Mouse (Mus musculus): ENCODE results near the gene Arhgef39. TPM values are rescaled to one million over a fixed set of nuclear protein-coding genes. Genes with fewer than 3 reads are reported as not detected.
A peak's percentile ranks its signal among the peaks of the same experiment; 100 is the strongest.

Arhgef39 gene
- polyA plus RNA-seq, 1 experiment, result 33.1 TPM

GRCm38 (mm10) chr4:43497946-43498345 lies 1.5 kb downstream of the Arhgef39 start:
- 0 out of 2 replicates have a peak, but pooled peaks cover 5% of the 10 kb centered on the region for H3K36me3 ChIP-seq (ENCODE audit: control insufficient read depth, insufficient read depth, low read length, poor library complexity, severe bottlenecking)
- no peak overlapping the region for H3K9ac ChIP-seq (ENCODE audit: low read depth, poor library complexity, severe bottlenecking)
- no peaks in the 10 kb centered on the region for H3K27me3 ChIP-seq (ENCODE audit: control insufficient read depth, insufficient read depth, low read length, poor library complexity, severe bottlenecking)
- H3K27ac ChIP-seq (ENCODE audit: insufficient read depth, low read length), result no peak overlapping the region
- no peak overlapping the region for H3K4me3 ChIP-seq (ENCODE audit: low read depth, low read length)
- no peak for TF ChIP-seq POLR2A (IDR thresholded peaks at IDR 0.05; ENCODE audit: insufficient read depth, low read length)
- no peak for TF ChIP-seq EP300 (IDR thresholded peaks at IDR 0.05; ENCODE audit: insufficient read depth, low read depth, low read length)
- TF ChIP-seq CTCF (IDR thresholded peaks at IDR 0.05; ENCODE audit: low read depth, low read length), result no peak
- no peaks in the 10 kb centered on the region for H3K4me1 ChIP-seq (ENCODE audit: control insufficient read depth, insufficient read depth, low read length)
- H3K9me3 ChIP-seq (replicated peaks; ENCODE audit: control insufficient read depth, insufficient read depth, low read length, poor library complexity, severe bottlenecking), result no peaks in the 10 kb centered on the region

DNA sequence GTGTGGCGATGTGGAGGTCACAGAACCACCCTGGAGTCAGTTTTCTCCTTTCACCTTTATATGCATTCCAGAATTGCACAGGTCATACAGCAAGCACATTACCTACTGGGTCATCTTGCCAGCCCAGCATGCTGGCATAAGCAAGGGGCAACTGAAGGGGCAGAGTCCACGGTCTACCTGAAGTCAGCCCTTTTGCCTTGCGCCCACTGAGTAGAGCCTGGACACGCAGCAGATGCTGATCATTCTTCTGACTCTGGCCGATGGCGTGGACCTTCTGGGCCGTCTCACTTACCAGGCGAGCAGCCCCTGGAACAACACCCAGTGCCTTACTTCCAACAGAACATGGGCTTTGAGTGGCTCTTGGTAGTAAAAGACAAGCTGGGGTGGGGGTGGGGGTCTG lies 2.1 kb downstream of the Arhgef39 start:
- Histone ChIP-seq H3K36me3 (ENCODE audit: control insufficient read depth, insufficient read depth, low read length, poor library complexity, severe bottlenecking) (0 out of 2 replicates have a peak, but pooled peaks cover 5% of the 10 kb centered on the region), H3K27ac (ENCODE audit: insufficient read depth, low read length) (no peak overlapping the region), H3K4me3 (ENCODE audit: low read depth, low read length) (no peak overlapping the region), H3K4me1 (ENCODE audit: control insufficient read depth, insufficient read depth, low read length) (no peaks in the 10 kb centered on the region), H3K27me3 (ENCODE audit: control insufficient read depth, insufficient read depth, low read length, poor library complexity, severe bottlenecking) (no peaks in the 10 kb centered on the region), H3K9me3 (replicated peaks; ENCODE audit: control insufficient read depth, insufficient read depth, low read length, poor library complexity, severe bottlenecking) (no peaks in the 10 kb centered on the region), H3K9ac (ENCODE audit: low read depth, poor library complexity, severe bottlenecking) (no peak overlapping the region)
- TF ChIP-seq EP300 (IDR thresholded peaks at IDR 0.05; ENCODE audit: insufficient read depth, low read depth, low read length), result no peak
- no peak for TF ChIP-seq CTCF (IDR thresholded peaks at IDR 0.05; ENCODE audit: low read depth, low read length)
- TF ChIP-seq POLR2A (IDR thresholded peaks at IDR 0.05; ENCODE audit: insufficient read depth, low read length), result no peak

GRCm38 (mm10) chr4:43496587-43496986 lies 2.9 kb downstream of the Arhgef39 start:
- H3K36me3 ChIP-seq (ENCODE audit: control insufficient read depth, insufficient read depth, low read length, poor library complexity, severe bottlenecking), result 0 out of 2 replicates have a peak, but pooled peaks cover 5% of the 10 kb centered on the region
- H3K27ac ChIP-seq (ENCODE audit: insufficient read depth, low read length), result no peak overlapping the region
- no peaks in the 10 kb centered on the region for H3K27me3 ChIP-seq (ENCODE audit: control insufficient read depth, insufficient read depth, low read length, poor library complexity, severe bottlenecking)
- no peak overlapping the region for H3K9ac ChIP-seq (ENCODE audit: low read depth, poor library complexity, severe bottlenecking)
- TF ChIP-seq POLR2A (IDR thresholded peaks at IDR 0.05; ENCODE audit: insufficient read depth, low read length), result no peak
- no peak for TF ChIP-seq CTCF (IDR thresholded peaks at IDR 0.05; ENCODE audit: low read depth, low read length)
- no peak for TF ChIP-seq EP300 (IDR thresholded peaks at IDR 0.05; ENCODE audit: insufficient read depth, low read depth, low read length)
- no peak overlapping the region for H3K4me3 ChIP-seq (ENCODE audit: low read depth, low read length)
- H3K9me3 ChIP-seq (replicated peaks; ENCODE audit: control insufficient read depth, insufficient read depth, low read length, poor library complexity, severe bottlenecking), result no peaks in the 10 kb centered on the region
- no peaks in the 10 kb centered on the region for H3K4me1 ChIP-seq (ENCODE audit: control insufficient read depth, insufficient read depth, low read length)

- Histone ChIP-seq H3K36me3 (ENCODE audit: control insufficient read depth, insufficient read depth, low read length, poor library complexity, severe bottlenecking) (0 out of 2 replicates have a peak, but pooled peaks cover 5% of the 10 kb centered on the region), H3K27ac (ENCODE audit: insufficient read depth, low read length) (no peak overlapping the region), H3K9ac (ENCODE audit: low read depth, poor library complexity, severe bottlenecking) (peak overlapping the region; percentile 91), H3K9me3 (replicated peaks; ENCODE audit: control insufficient read depth, insufficient read depth, low read length, poor library complexity, severe bottlenecking) (no peaks in the 10 kb centered on the region), H3K4me3 (ENCODE audit: low read depth, low read length) (peak overlapping the region; percentile 92), H3K27me3 (ENCODE audit: control insufficient read depth, insufficient read depth, low read length, poor library complexity, severe bottlenecking) (no peaks in the 10 kb centered on the region), H3K4me1 (ENCODE audit: control insufficient read depth, insufficient read depth, low read length) (no peaks in the 10 kb centered on the region)
- no peak for TF ChIP-seq POLR2A (IDR thresholded peaks at IDR 0.05; ENCODE audit: insufficient read depth, low read length)
- no peak for TF ChIP-seq CTCF (IDR thresholded peaks at IDR 0.05; ENCODE audit: low read depth, low read length)
- TF ChIP-seq EP300 (IDR thresholded peaks at IDR 0.05; ENCODE audit: insufficient read depth, low read depth, low read length), result no peak
Measured at GRCm38 (mm10) chr4:43493846-43494240, 5.7 kb downstream of the Arhgef39 start.

- no peaks in the 10 kb centered on the region for H3K4me1 ChIP-seq (ENCODE audit: control insufficient read depth, insufficient read depth, low read length)
- H3K36me3 ChIP-seq (ENCODE audit: control insufficient read depth, insufficient read depth, low read length, poor library complexity, severe bottlenecking), result 0 out of 2 replicates have a peak, but pooled peaks cover 5% of the 10 kb centered on the region
- H3K9me3 ChIP-seq (replicated peaks; ENCODE audit: control insufficient read depth, insufficient read depth, low read length, poor library complexity, severe bottlenecking), result no peaks in the 10 kb centered on the region
- TF ChIP-seq POLR2A (IDR thresholded peaks at IDR 0.05; ENCODE audit: insufficient read depth, low read length) (peak; percentile 95), EP300 (IDR thresholded peaks at IDR 0.05; ENCODE audit: insufficient read depth, low read depth, low read length) (no peak)
- H3K9ac ChIP-seq (ENCODE audit: low read depth, poor library complexity, severe bottlenecking), result peak overlapping the region; percentile 91
- no peaks in the 10 kb centered on the region for H3K27me3 ChIP-seq (ENCODE audit: control insufficient read depth, insufficient read depth, low read length, poor library complexity, severe bottlenecking)
- peak overlapping the region; percentile 92 for H3K4me3 ChIP-seq (ENCODE audit: low read depth, low read length)
- no peak overlapping the region for H3K27ac ChIP-seq (ENCODE audit: insufficient read depth, low read length)
Measured at GRCm38 (mm10) chr4:43493186-43493845, 6.2 kb downstream of the Arhgef39 start.

DNA sequence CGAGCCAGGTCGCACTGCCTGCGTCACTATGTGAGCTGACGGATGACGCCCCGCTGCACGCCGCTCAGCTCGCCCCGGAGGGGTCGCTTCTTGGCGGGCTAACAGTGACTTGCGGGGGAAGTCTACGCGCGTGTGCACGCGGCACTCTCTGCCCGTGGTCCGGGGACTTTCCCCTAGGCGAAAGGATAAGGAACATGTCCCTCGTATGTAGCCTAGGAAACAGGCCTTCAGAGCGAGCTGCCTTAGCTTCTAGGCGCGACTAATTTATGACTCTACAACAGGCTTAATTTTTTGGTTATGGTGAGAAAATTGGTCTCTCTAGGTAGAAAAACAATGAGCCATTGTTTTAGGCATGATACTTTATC lies 6.7 kb downstream of the Arhgef39 start, which contains the start of gene Ccdc107:
Gene Ccdc107, plus strand, starts transcription at position 80 of the 365 bp plus-strand sequence.
- no peaks in the 10 kb centered on the region for H3K9me3 ChIP-seq (replicated peaks; ENCODE audit: control insufficient read depth, insufficient read depth, low read length, poor library complexity, severe bottlenecking)
- H3K4me3 ChIP-seq (ENCODE audit: low read depth, low read length), result peak within 1 kb of the TSS; percentile 92
- H3K4me1 ChIP-seq (ENCODE audit: control insufficient read depth, insufficient read depth, low read length), result no peaks in the 10 kb centered on the region
- 0 out of 2 replicates have a peak, but pooled peaks cover 5% of the 10 kb centered on the region for H3K36me3 ChIP-seq (ENCODE audit: control insufficient read depth, insufficient read depth, low read length, poor library complexity, severe bottlenecking)
- H3K9ac ChIP-seq (ENCODE audit: low read depth, poor library complexity, severe bottlenecking), result peak within 1 kb of the TSS; percentile 91
- no peaks in the 10 kb centered on the region for H3K27me3 ChIP-seq (ENCODE audit: control insufficient read depth, insufficient read depth, low read length, poor library complexity, severe bottlenecking)
- no peak within 1 kb of the TSS for H3K27ac ChIP-seq (ENCODE audit: insufficient read depth, low read length)
- TF ChIP-seq POLR2A (IDR thresholded peaks at IDR 0.05; ENCODE audit: insufficient read depth, low read length) (no peak), EP300 (IDR thresholded peaks at IDR 0.05; ENCODE audit: insufficient read depth, low read depth, low read length) (peak; percentile 56; the same call in 1 of the 2 replicates), CTCF (IDR thresholded peaks at IDR 0.05; ENCODE audit: low read depth, low read length) (no peak)
